Mouse (Mus musculus): Measurements from ENCODE around the gene Xk.

DNA sequence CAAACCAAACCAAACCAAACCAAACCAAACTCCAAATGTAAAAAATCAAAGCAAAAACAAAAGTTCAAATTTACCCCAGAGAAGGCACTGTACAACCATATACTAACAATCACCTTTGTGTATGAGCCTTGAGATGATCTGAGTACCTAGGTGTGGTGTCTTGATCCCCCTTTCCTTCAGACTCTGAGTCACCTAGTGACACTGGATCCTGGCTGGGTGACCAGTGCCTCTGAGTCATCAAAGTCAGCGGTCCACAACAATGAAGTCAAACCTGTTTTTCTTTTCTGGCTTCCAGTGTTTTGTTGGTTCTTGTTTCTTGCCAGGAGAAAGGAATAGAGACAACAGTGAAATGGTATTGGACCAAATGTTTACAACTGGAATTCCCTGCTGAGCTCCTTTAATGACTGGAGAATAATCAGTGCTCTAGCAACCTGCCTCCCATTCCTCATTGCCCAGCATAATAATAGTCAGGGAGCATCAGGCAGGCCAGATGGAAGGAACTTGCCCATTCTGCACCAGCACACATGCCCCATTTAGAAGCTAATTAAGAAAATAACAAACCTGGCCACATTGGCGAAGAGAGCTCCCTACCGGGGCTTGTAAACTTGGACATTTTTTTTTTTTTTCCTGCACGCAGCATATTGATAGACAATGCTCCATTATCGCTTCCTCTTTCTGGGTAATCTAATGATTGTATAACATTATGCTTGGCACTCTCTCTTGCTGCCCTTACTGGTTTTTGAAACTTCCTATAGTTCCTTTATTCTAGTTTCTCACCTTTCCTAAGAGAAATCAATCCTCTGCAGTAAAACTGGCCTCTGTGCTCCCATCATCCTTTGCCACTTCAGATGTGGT lies 31.6 kb upstream of the Xk start:
- no peak for TF ChIP-seq CTCF (IDR thresholded peaks at IDR 0.05; ENCODE audit: low read depth)
- TF ChIP-seq EP300 (IDR thresholded peaks at IDR 0.05; ENCODE audit: low read depth) = no peak

Measured in liver, postnatal 0 days (tissue).